Mouse (Mus musculus): ENCODE data around the gene Gabbr2.

- TF ChIP-seq POLR2A (IDR thresholded peaks at IDR 0.05; ENCODE audit: borderline replicate concordance, extremely low read depth, insufficient read depth, insufficient read length, poor library complexity, severe bottlenecking) (no peak), CTCF (IDR thresholded peaks at IDR 0.05; ENCODE audit: borderline replicate concordance, extremely low read depth, insufficient read depth, insufficient read length) (no peak)
Measured at GRCm38 (mm10) chr4:46814236-46814635, 177.4 kb downstream of the Gabbr2 start.
